Comparison of ENCODE assay signal across 8 mouse cellular contexts in the genomic region with DNA sequence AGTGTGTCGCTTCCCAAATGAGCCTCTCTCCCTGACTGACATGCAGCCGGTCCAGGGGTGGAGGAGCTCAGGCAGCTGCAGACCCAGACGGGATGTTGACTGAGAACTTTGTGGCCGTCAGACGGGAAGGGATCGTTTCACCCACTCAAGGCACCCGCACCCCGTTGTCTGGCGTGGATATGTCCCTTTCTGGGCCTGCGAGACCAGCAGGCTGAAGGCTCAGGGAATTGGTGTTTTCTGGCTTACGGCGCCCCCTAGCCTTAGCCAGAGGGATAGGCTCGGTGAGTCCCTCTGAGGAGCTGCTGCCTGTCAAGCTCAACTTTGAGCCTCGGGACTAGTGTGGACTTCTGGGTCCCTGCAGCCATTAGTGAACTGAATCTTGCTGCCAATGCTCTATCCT. TPM values are rescaled to one million over a fixed set of nuclear protein-coding genes. Genes with fewer than 3 reads are reported as not detected.
DNase-seq lines count a peak whose midpoint lies in the region; ATAC-seq and TF ChIP-seq lines count a peak whose summit lies in the region.

No protein-coding gene starts in this region.

- H3ac ChIP-seq in myocyte (ENCODE audit: control insufficient read depth, insufficient read length) = no peak overlapping the region

- H3K36me3 ChIP-seq in embryonic facial prominence, embryonic 14.5 days (ENCODE audit: control insufficient read depth, insufficient read depth, low read length) = no peaks in the 10 kb centered on the region
- H3K36me3 ChIP-seq in heart, embryonic 10.5 days = no peaks in the 10 kb centered on the region
- H3K36me3 ChIP-seq in kidney, embryonic 15.5 days = no peaks in the 10 kb centered on the region
- no peaks in the 10 kb centered on the region for H3K36me3 ChIP-seq in myocyte (ENCODE audit: control insufficient read depth, insufficient read depth)
- no peaks in the 10 kb centered on the region for H3K36me3 ChIP-seq in splenic B cell, adult 2 months (ENCODE audit: control insufficient read depth, insufficient read depth, low read length, poor library complexity, severe bottlenecking)

- 1% methylated on average over 14 of the region's 14 CpGs for WGBS in embryonic facial prominence, embryonic 14.5 days
- WGBS in heart, embryonic 10.5 days = 4% methylated on average over 14 of the region's 14 CpGs
- WGBS in kidney, embryonic 15.5 days = 6% methylated on average over 14 of the region's 14 CpGs

- 0 out of 2 replicates have a peak, but pooled peaks cover 2% of the 10 kb centered on the region for H3K4me1 ChIP-seq in bone marrow macrophage, adult 2 months (ENCODE audit: control insufficient read depth, insufficient read depth, low read length)
- peaks cover 16% of the 10 kb centered on the region for H3K4me1 ChIP-seq in embryonic facial prominence, embryonic 14.5 days (ENCODE audit: control insufficient read depth, insufficient read depth, low read length)
- H3K4me1 ChIP-seq in heart, embryonic 10.5 days = peaks cover 19% of the 10 kb centered on the region
- H3K4me1 ChIP-seq in kidney, embryonic 15.5 days = peaks cover 27% of the 10 kb centered on the region

- no peak for TF ChIP-seq POLR2A in bone marrow macrophage, adult 2 months (IDR thresholded peaks at IDR 0.05; ENCODE audit: borderline replicate concordance, low read depth, low read length)
- no peak for TF ChIP-seq POLR2A in myocyte (IDR thresholded peaks at IDR 0.05; ENCODE audit: insufficient read length, low read depth)

- peaks cover 5% of the 10 kb centered on the region for H3K79me2 ChIP-seq in myocyte (ENCODE audit: control insufficient read depth, insufficient read depth)

- TF ChIP-seq CTCF in bone marrow macrophage, adult 2 months (IDR thresholded peaks at IDR 0.05; ENCODE audit: low read depth, low read length) = peak; percentile 91

- H3K27ac ChIP-seq in bone marrow macrophage, adult 2 months (ENCODE audit: insufficient read depth, low read depth, low read length) = no peak overlapping the region
- H3K27ac ChIP-seq in embryonic facial prominence, embryonic 14.5 days (replicated peaks; ENCODE audit: low read depth, low read length) = peak overlapping the region; percentile 83
- peak overlapping the region; percentile 63 for H3K27ac ChIP-seq in heart, embryonic 10.5 days
- H3K27ac ChIP-seq in kidney, embryonic 15.5 days = no peak overlapping the region

- DNase-seq in 3134 (ENCODE audit: extremely low read depth, insufficient read length, low spot score) = peak; percentile 74
- peak; percentile 86 for DNase-seq in embryonic facial prominence, embryonic 14.5 days (ENCODE audit: low spot score)
- DNase-seq in heart, embryonic 10.5 days (ENCODE audit: low spot score) = peak; percentile 88
- peak; percentile 77 for DNase-seq in liver
- peak; percentile 51 for DNase-seq in splenic B cell, adult 2 months (ENCODE audit: low read depth, low spot score)

- peak overlapping the region; percentile 44 for H3K9ac ChIP-seq in embryonic facial prominence, embryonic 14.5 days (ENCODE audit: low read depth, low read length)
- H3K9ac ChIP-seq in kidney, embryonic 15.5 days = peak overlapping the region; percentile 27

- peak; percentile 48; the same call in 1 of the 2 replicates for ATAC-seq in embryonic facial prominence, embryonic 14.5 days (ENCODE audit: low read depth)
- no peak for ATAC-seq in kidney, embryonic 15.5 days (replicated peaks; ENCODE audit: low FRiP score)

- H3K4me3 ChIP-seq in bone marrow macrophage, adult 2 months (ENCODE audit: insufficient read depth, low read length) = peak overlapping the region; percentile 12; the same call in 1 of the 2 replicates
- peak overlapping the region; percentile 12 for H3K4me3 ChIP-seq in embryonic facial prominence, embryonic 14.5 days (ENCODE audit: low read depth, low read length)
- peak overlapping the region; percentile 45 for H3K4me3 ChIP-seq in heart, embryonic 10.5 days
- H3K4me3 ChIP-seq in kidney, embryonic 15.5 days (replicated peaks) = peak overlapping the region; percentile 12; the same call in 1 of the 2 replicates
- no peak overlapping the region for H3K4me3 ChIP-seq in myocyte

- no peaks in the 10 kb centered on the region for H3K9me3 ChIP-seq in embryonic facial prominence, embryonic 14.5 days (ENCODE audit: control insufficient read depth, low read length)
- no peaks in the 10 kb centered on the region for H3K9me3 ChIP-seq in heart, embryonic 10.5 days
- H3K9me3 ChIP-seq in kidney, embryonic 15.5 days (replicated peaks) = no peaks in the 10 kb centered on the region

- peak overlapping the region; percentile 54 for H3K4me2 ChIP-seq in embryonic facial prominence, embryonic 14.5 days (ENCODE audit: low read depth, low read length)
- H3K4me2 ChIP-seq in kidney, embryonic 15.5 days = peak overlapping the region; percentile 55
- H3K4me2 ChIP-seq in myocyte (ENCODE audit: low read depth) = peak overlapping the region; percentile 44

- H3K27me3 ChIP-seq in embryonic facial prominence, embryonic 14.5 days (replicated peaks; ENCODE audit: control insufficient read depth, insufficient read depth, low read length) = no peaks in the 10 kb centered on the region
- peaks cover 35% of the 10 kb centered on the region for H3K27me3 ChIP-seq in heart, embryonic 10.5 days (ENCODE audit: insufficient read depth, poor library complexity, severe bottlenecking)
- H3K27me3 ChIP-seq in kidney, embryonic 15.5 days = peaks cover 28% of the 10 kb centered on the region
- no peaks in the 10 kb centered on the region for H3K27me3 ChIP-seq in myocyte (ENCODE audit: control insufficient read depth, insufficient read depth, insufficient read length)
- H3K27me3 ChIP-seq in splenic B cell, adult 2 months (ENCODE audit: control insufficient read depth, insufficient read depth, low read length, poor library complexity, severe bottlenecking) = no peaks in the 10 kb centered on the region

TF ChIP-seq in myocyte, 11 proteins besides CTCF, POLR2A, EP300 and RAD21:
- TF ChIP-seq TCF12 (IDR thresholded peaks at IDR 0.05; ENCODE audit: insufficient read depth, poor library complexity, severe bottlenecking) = no peak
- no peak for TF ChIP-seq POLR2AphosphoS2 (IDR thresholded peaks at IDR 0.05; ENCODE audit: insufficient read length, low read depth)
- no peak for TF ChIP-seq CEBPB (IDR thresholded peaks at IDR 0.05; ENCODE audit: insufficient read depth, poor library complexity, severe bottlenecking)
- no peak for TF ChIP-seq SRF (IDR thresholded peaks at IDR 0.05; ENCODE audit: control insufficient read depth, insufficient read length, low read depth)
- no peak for TF ChIP-seq REST (IDR thresholded peaks at IDR 0.05; ENCODE audit: insufficient read depth, insufficient read length)
- no peak for TF ChIP-seq MYOG (IDR thresholded peaks at IDR 0.05; ENCODE audit: control insufficient read depth in 1 of 3, insufficient read depth in 1 of 3, insufficient read length in 2 of 3, low read depth in 2 of 3)
- no peak for TF ChIP-seq MYOD1 (IDR thresholded peaks at IDR 0.05; ENCODE audit: control insufficient read depth in 1 of 3, insufficient read length in 2 of 3, low read depth in 2 of 3)
- no peak for TF ChIP-seq USF1 (IDR thresholded peaks at IDR 0.05; ENCODE audit: low read depth)
- TF ChIP-seq MAX (IDR thresholded peaks at IDR 0.05; ENCODE audit: low read depth) = no peak
- no peak for TF ChIP-seq E2F4 (IDR thresholded peaks at IDR 0.05; ENCODE audit: insufficient read depth)
- TF ChIP-seq TCF3 (IDR thresholded peaks at IDR 0.05; ENCODE audit: insufficient read length, low read depth) = no peak

RNA-seq across cellular contexts. Expression of a gene that starts 4.1 kb away (rescaled TPM):
- polyA plus RNA-seq in bone marrow macrophage, adult 2 months (2012; ENCODE audit: insufficient read depth, insufficient read length, missing spikeins) = 1.1 and 3.3 TPM in 2 replicates
- 77.5 and 86.6 TPM in 2 replicates for polyA plus RNA-seq in embryonic facial prominence, embryonic 14.5 days (2014; fragmentation: Nextera tagmentation; extraction: Ambion mirVana)
- polyA plus RNA-seq in heart, embryonic 10.5 days (2016; fragmentation: Nextera tagmentation; extraction: Ambion mirVana) = 44.7 and 47.2 TPM in 2 replicates
- polyA plus RNA-seq in kidney, embryonic 15.5 days (2015; fragmentation: Nextera tagmentation; extraction: Ambion mirVana) = 82.0 and 85.9 TPM in 2 replicates
- 18.7 TPM for polyA plus RNA-seq in myocyte (2012; fragmentation: generic; extraction: Trizol)

Comparison
In these comparisons a context has a peak if more than half of its experiments do, and no peak if none do; other contexts are left out.
1. H3K27ac ChIP-seq: peak in embryonic facial prominence, embryonic 14.5 days (single experiment) and heart, embryonic 10.5 days (single experiment); none in bone marrow macrophage, adult 2 months (single experiment) and kidney, embryonic 15.5 days (single experiment).
2. Peak in every context shown above with its lines, with median percentiles within 50 percentile points of each other: DNase-seq and H3K4me2 ChIP-seq.